Mouse (Mus musculus) limb, embryonic 13.5 days (tissue): ENCODE results near the gene Olfr461. TPM values are rescaled to one million over a fixed set of nuclear protein-coding genes. Genes with fewer than 3 reads are reported as not detected.
"Not testable (repeated sequence)": the region's sequence is repeated elsewhere in the genome, so short reads cannot be mapped to it uniquely, and the experiment has no call there.

ENCODE experiments used
- ATAC-seq: fragments of 200-750 bp; cut with Nextera tagmentation; 2 replicates; pipeline ENCODE4 v1.8.0; 2017; ENCODE audit warnings: low read depth, moderate number of reproducible peaks, moderate TSS enrichment; ENCODE audit not compliant: low FRiP score
- H3K27ac ChIP-seq: fragments of 300-500 bp; sonication (generic); 2 replicates; pipeline ENCODE4 v1.5.1; 2015; ENCODE audit warnings: inconsistent platforms, mild to moderate bottlenecking, moderate library complexity
- H3K27me3 ChIP-seq: fragments of 300-500 bp; sonication (generic); 2 replicates; pipeline ENCODE4 v1.6.1; 2015; ENCODE audit warnings: mild to moderate bottlenecking, inconsistent platforms
- H3K36me3 ChIP-seq: fragments of 300-500 bp; sonication (generic); 2 replicates; pipeline ENCODE4 v1.6.1; 2015; ENCODE audit warnings: inconsistent platforms, mild to moderate bottlenecking, moderate library complexity
- H3K4me1 ChIP-seq: fragments of 300-500 bp; sonication (generic); 2 replicates; pipeline ENCODE4 v1.6.1; 2015; ENCODE audit warnings: inconsistent platforms
- H3K4me2 ChIP-seq: fragments of 300-500 bp; sonication (generic); replicated peaks from 2 replicates; pipeline ENCODE4 v1.6.1; 2015; ENCODE audit warnings: inconsistent platforms, mild to moderate bottlenecking, moderate library complexity
- H3K4me3 ChIP-seq: fragments of 300-500 bp; sonication (generic); 2 replicates; pipeline ENCODE4 v1.5.1; 2015; ENCODE audit warnings: moderate library complexity, mild to moderate bottlenecking, inconsistent platforms
- H3K9ac ChIP-seq: fragments of 300-500 bp; sonication (generic); 2 replicates; pipeline ENCODE4 v1.6.1; 2015; ENCODE audit warnings: mild to moderate bottlenecking, inconsistent platforms
- H3K9me3 ChIP-seq: fragments of 300-500 bp; sonication (generic); 2 replicates; pipeline ENCODE4 v1.6.1; 2016; ENCODE audit warnings: inconsistent platforms
- WGBS: fragments of 180-500 bp; shearing (Covaris S2); methylation state at CpG from one replicate; pipeline ENCODE4 v1.1.7; 2015; 5-methylcytosine and 5-hydroxymethylcytosine counted together
- polyA plus RNA-seq: library from polyadenylated mRNA; unstranded; fragments of >200 nt; fragmentation: Nextera tagmentation; extraction: Ambion mirVana; gene quantifications from 2 replicates; pipeline ENCODE4 v1.2.1, GENCODE M21; 2015

Gene Olfr461
- 0.03 and 0.04 TPM in 2 replicates for polyA plus RNA-seq

DNA sequence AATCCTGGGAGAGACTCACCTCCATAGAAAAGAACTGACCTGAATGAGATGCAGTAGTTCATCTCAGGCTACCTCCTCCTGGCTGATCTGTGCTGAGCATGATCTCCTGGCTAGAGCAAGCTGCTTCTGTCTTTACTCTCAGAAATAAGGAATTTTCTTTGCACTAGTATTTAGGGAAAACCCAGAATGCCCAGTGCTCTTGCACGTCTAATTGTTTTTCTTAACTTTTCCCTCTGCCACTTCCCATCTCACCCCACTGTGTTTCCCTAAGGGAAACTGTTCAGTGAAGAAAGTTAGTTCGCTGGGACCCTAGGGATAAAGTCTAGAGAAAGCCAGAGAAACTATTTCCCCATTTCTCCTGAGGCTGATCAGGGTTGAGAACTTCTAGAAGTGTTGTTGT, at the start of gene Olfr461:
Gene Olfr461, minus strand, starts transcription at position 101 of the 400 bp plus-strand sequence.
- Histone ChIP-seq H3K36me3 (no peaks in the 10 kb centered on the region), H3K9me3 (no peaks in the 10 kb centered on the region), H3K27ac (no peak within 1 kb of the TSS), H3K4me1 (no peaks in the 10 kb centered on the region), H3K4me3 (no peak within 1 kb of the TSS), H3K4me2 (no peak within 1 kb of the TSS), H3K27me3 (no peaks in the 10 kb centered on the region), H3K9ac (no peak within 1 kb of the TSS)
- 90% methylated on average over 2 of the region's 2 CpGs for WGBS
- no peak for ATAC-seq

DNA sequence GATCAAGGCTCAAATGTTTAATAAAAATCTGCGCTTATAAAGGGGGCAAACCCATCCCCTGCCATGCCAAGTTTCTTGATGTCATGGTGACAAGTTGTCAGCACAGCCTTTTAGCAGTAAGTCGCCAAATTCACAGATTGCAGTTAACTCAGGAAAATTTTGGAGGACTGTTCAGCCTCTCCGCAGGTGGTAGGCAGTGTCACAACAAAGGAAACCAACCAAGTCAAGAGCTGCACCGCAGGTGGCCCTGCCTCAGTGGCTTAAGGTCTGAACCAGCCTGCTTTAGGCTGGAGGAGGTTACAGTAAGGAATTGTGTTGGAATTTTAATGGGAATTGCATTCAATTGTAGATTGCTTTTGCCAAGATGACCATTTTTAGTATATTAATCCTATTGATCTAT, 43.7 kb upstream of the Olfr461 start:
- H3K9ac ChIP-seq, H3K9me3 ChIP-seq, H3K36me3 ChIP-seq, H3K27ac ChIP-seq, ATAC-seq, H3K4me2 ChIP-seq, H3K4me1 ChIP-seq, H3K4me3 ChIP-seq, H3K27me3 ChIP-seq: not testable (repeated sequence)
- WGBS = 28% methylated on average over 4 of the region's 4 CpGs

DNA sequence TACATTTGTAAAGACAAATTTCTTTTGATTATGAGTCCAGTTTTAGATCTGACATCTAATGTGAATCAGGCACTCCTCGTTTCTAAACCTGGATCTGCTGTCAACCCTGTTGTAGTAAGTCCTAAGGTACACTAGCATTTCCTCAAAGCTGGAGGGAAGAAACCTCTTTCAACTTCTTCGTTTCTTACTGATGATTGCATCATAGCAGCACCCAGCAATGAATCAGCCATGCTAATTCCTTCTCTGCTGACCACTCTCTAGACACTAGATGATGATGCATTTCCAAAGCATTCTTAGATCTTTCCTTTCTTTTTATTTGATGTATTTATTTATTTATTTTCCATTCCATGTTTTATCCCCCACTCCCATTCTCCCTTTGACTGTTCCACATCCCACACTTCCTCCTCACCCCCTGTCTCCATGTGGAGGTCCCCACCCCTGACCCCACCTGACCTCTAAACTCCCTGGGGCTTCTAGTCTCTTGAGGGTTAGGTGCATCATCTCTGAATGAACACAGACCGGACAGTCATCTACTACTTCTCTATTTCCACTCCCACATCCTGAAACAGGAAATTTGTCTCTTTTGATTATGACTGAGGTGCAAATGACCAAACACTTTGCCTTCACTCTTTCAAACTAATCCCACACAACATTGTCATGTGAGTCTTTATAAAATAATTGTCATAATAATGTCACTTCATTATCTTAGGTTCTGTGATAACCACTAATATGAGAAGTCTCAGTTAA, 40.1 kb upstream of the Olfr461 start:
- Histone ChIP-seq H3K9ac (no peak overlapping the region), H3K27me3 (no peaks in the 10 kb centered on the region), H3K4me3 (no peak overlapping the region), H3K4me2 (no peak overlapping the region), H3K27ac (no peak overlapping the region), H3K36me3 (no peaks in the 10 kb centered on the region), H3K4me1 (no peaks in the 10 kb centered on the region), H3K9me3 (no peaks in the 10 kb centered on the region)
- 65% methylated on average over 3 of the region's 3 CpGs for WGBS
- ATAC-seq = no peak

DNA sequence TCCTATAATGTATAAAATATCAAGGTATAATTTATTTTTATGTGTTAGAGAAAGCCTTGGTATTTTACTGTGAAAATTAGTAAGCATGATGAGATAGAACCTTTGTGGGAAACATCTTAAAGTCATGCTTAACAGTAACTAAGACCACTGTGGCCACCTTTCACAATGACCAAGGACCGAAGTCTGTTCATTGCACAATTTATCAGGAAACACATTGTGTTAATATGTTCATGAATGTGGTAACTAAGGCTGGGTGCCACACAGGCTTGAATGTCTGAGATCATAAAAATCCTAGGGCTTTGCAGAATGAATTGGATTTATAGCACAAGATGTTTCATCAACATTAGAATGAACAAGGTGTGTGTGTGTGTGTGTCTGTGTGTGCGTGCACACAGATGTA, 33.5 kb upstream of the Olfr461 start:
- Histone ChIP-seq H3K27me3 (no peaks in the 10 kb centered on the region), H3K9ac (no peak overlapping the region), H3K4me1 (no peaks in the 10 kb centered on the region), H3K4me2 (no peak overlapping the region), H3K4me3 (no peak overlapping the region), H3K36me3 (no peaks in the 10 kb centered on the region), H3K27ac (no peak overlapping the region), H3K9me3 (no peaks in the 10 kb centered on the region)
- no peak for ATAC-seq
- WGBS = 90% methylated on average over 2 of the region's 2 CpGs

DNA sequence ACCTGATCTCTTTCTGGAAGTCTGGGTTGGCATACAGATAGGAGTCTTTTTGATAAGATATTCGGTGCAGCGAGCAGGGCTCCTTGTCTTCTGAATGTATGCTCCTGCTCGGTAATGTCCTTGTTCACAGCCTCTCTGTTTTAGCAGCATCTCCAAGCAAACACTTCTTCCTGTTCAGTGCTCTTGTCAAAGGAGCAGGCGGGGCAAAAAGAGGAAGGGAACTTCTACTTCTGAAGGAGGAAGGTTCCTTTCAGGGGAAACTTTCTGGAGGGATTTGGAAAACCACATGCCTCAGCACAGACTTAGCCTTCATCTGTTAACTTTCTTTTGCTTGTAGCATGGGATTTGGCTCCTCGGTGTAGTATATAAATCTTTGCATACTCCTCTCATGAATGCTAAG, 30.8 kb upstream of the Olfr461 start, which contains the start of gene Clec5a:
Gene Clec5a, minus strand, starts transcription at position 177 of the 400 bp plus-strand sequence.
- H3K4me3 ChIP-seq = no peak within 1 kb of the TSS
- H3K4me2 ChIP-seq = no peak within 1 kb of the TSS
- no peaks in the 10 kb centered on the region for H3K9me3 ChIP-seq
- no peak within 1 kb of the TSS for H3K27ac ChIP-seq
- no peaks in the 10 kb centered on the region for H3K4me1 ChIP-seq
- H3K27me3 ChIP-seq = no peaks in the 10 kb centered on the region
- no peak for ATAC-seq
- no peak within 1 kb of the TSS for H3K9ac ChIP-seq
- H3K36me3 ChIP-seq = no peaks in the 10 kb centered on the region
- WGBS = 83% methylated on average over 5 of the region's 5 CpGs

DNA sequence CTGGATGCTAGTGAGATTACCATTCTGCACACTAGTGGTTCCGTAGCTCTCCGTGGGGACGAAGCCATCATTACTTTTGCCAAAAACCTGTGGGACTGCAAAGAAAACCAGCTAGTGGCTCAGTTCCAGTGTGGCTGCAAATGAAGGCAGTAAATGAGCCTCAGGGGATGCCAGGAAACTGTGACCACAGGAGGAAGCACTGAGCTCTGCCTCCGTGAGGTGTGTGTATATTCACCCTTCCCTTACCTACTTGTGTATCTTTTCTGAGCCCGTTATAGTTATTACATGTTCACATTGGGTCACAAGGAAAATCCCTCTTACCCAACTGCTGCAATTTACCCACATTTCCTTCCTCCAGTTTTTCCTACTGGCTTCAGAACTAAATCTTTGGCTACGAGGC, 29.5 kb upstream of the Olfr461 start:
- no peak for ATAC-seq
- no peak overlapping the region for H3K4me2 ChIP-seq
- H3K4me1 ChIP-seq = no peaks in the 10 kb centered on the region
- H3K9ac ChIP-seq = no peak overlapping the region
- H3K9me3 ChIP-seq = no peaks in the 10 kb centered on the region
- no peak overlapping the region for H3K27ac ChIP-seq
- 73% methylated on average over 6 of the region's 6 CpGs for WGBS
- no peaks in the 10 kb centered on the region for H3K36me3 ChIP-seq
- no peak overlapping the region for H3K4me3 ChIP-seq
- no peaks in the 10 kb centered on the region for H3K27me3 ChIP-seq

DNA sequence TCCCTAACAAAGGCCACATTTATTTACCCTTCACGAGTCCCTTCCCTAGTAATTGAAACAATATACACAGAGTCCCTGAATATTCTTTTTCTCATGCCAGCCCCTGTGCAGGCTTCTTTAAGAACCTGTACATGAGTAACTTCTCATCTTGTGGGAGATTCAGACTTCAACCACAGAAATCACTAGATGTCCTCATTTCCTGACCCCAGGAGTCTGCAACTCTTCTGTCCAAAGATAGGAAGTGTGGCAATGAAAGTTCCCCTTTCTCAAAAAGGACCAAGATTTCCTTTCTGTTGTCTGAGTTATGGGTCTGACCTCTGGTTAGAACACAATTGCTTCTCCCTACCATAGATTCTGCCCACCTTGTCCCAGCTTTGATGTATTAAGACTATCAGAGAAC, 21.5 kb upstream of the Olfr461 start:
- no peak overlapping the region for H3K9ac ChIP-seq
- no peak for ATAC-seq
- WGBS = 73% methylated on average over 1 of the region's 1 CpGs
- H3K4me2 ChIP-seq = no peak overlapping the region
- H3K9me3 ChIP-seq = no peaks in the 10 kb centered on the region
- H3K4me1 ChIP-seq = no peaks in the 10 kb centered on the region
- H3K36me3 ChIP-seq = no peaks in the 10 kb centered on the region
- no peak overlapping the region for H3K4me3 ChIP-seq
- no peaks in the 10 kb centered on the region for H3K27me3 ChIP-seq
- no peak overlapping the region for H3K27ac ChIP-seq

DNA sequence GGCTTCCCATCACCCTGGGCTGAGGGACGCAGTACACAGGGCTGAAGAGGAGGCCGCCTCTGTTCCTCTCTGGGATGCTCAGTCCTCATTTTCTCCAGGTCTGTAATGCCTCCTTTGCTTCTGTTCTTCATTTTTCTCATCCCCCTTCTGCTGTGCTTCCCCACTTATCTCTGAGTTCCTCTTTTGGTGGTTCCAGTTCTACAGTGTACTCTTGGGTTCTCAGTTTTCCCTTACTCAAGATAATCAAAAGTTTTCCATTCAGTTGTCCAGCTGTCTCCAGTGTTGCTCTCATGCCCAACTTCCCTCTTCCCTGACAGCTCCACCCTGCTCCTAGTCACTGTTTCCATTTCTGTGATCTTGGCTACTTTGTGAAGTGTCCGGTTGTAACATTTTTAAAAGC, 18.8 kb upstream of the Olfr461 start:
- no peak overlapping the region for H3K4me2 ChIP-seq

DNA sequence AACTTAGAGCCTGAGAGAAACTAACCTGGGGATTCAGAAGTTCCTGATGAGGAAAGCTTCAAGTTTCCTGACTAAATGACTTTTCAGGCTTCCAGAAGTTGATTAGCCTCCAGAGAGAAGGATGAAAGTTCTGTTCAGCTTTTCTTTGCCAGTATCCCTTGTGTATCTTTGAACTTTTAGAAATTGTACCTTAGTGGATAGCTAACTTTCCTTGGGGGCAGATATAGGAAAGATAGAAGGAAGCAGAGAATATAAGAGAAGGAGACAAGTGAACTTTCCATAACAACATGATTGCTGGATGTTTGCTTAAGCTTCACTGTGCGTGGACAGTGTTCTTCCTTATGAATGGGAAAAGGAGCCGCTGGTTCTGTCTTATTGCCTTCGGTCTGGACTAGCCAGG, 14.3 kb upstream of the Olfr461 start, which contains the start of gene Olfr460:
Gene Olfr460, plus strand, starts transcription at position 301 of the 400 bp plus-strand sequence.
- no peak for ATAC-seq
- H3K27me3 ChIP-seq = no peaks in the 10 kb centered on the region
- H3K27ac ChIP-seq = no peak within 1 kb of the TSS
- no peak within 1 kb of the TSS for H3K4me3 ChIP-seq
- H3K9ac ChIP-seq = no peak within 1 kb of the TSS
- H3K9me3 ChIP-seq = no peaks in the 10 kb centered on the region
- no peaks in the 10 kb centered on the region for H3K36me3 ChIP-seq
- WGBS = 91% methylated on average over 3 of the region's 3 CpGs
- no peaks in the 10 kb centered on the region for H3K4me1 ChIP-seq
- H3K4me2 ChIP-seq = no peak within 1 kb of the TSS

More for the DNA sequence above, 18.8 kb upstream of the Olfr461 start:
- H3K9me3 ChIP-seq = no peaks in the 10 kb centered on the region
- ATAC-seq = no peak
- H3K4me3 ChIP-seq = no peak overlapping the region
- no peaks in the 10 kb centered on the region for H3K4me1 ChIP-seq
- no peak overlapping the region for H3K27ac ChIP-seq
- 60% methylated on average over 3 of the region's 3 CpGs for WGBS
- no peaks in the 10 kb centered on the region for H3K27me3 ChIP-seq
- no peak overlapping the region for H3K9ac ChIP-seq
- H3K36me3 ChIP-seq = no peaks in the 10 kb centered on the region

DNA sequence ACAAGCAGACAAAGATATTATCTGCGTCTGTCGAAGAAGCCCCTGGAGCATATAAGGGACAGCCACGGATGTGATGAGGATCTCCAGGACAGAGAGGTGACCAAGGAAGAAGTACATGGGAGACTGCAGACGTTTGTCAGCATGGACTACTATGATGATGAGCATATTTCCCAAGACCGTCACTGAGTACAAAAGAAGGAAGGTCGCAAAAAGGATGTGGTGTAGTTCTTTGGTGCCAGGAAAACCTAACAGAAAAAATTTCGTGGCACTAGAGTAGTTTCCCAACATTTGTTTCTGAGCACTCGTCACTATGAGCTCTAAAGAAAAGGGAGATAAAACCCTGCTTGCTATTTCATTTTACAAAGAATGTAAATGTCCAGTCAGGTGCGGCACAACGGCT, 10.2 kb downstream of the Olfr461 start:
- H3K4me2 ChIP-seq = no peak overlapping the region
- no peak overlapping the region for H3K9ac ChIP-seq
- H3K36me3 ChIP-seq = no peaks in the 10 kb centered on the region
- no peak overlapping the region for H3K27ac ChIP-seq
- WGBS = 84% methylated on average over 10 of the region's 10 CpGs
- H3K4me3 ChIP-seq = no peak overlapping the region
- H3K27me3 ChIP-seq = no peaks in the 10 kb centered on the region
- ATAC-seq = no peak
- no peaks in the 10 kb centered on the region for H3K4me1 ChIP-seq
- no peaks in the 10 kb centered on the region for H3K9me3 ChIP-seq

DNA sequence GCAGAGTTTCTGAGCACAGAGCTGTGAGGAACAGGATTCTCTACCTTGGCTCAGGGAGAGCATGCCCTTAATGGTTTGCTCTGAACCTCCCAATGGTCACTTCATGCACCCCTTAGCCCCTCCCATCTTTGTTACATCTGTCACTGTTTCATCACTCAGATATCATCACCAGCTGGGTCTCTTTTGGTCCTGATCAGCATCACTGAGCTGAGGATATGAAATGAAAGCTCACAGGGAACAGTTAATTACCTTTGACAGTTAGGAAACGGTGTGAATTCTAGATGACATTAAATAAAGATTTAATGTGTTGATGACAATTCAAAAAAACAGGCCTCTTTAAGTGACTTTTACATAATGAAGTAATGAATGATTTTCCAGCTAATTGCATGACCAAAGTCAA, 35.4 kb downstream of the Olfr461 start, which contains the start of gene Prss37:
Gene Prss37, minus strand, starts transcription at position 101 of the 400 bp plus-strand sequence.
- no peak for ATAC-seq
- Histone ChIP-seq H3K4me3 (no peak within 1 kb of the TSS), H3K4me1 (no peaks in the 10 kb centered on the region), H3K9ac (no peak within 1 kb of the TSS), H3K27ac (no peak within 1 kb of the TSS), H3K9me3 (no peaks in the 10 kb centered on the region), H3K27me3 (no peaks in the 10 kb centered on the region), H3K4me2 (no peak within 1 kb of the TSS), H3K36me3 (no peaks in the 10 kb centered on the region)
- WGBS = 79% methylated on average over 1 of the region's 1 CpGs

DNA sequence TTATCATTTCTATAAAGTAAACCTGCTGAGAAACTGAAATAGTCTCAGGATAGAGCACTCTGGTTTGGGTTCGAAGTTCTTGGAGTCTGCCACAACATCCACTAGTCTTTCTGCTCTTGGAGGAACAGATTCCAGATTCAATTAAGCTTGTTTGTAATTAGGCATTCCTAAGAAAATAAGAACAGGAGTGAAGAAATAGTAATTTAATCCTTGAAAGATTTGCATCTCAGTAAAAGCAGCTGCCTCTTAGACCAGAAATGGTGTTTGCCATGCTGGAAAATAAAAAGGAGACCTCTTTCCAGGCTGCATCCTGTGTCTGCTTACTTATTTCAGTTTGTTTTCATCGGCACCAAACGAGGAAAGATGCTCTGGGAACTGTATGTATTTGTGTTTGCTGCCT, 61.6 kb downstream of the Olfr461 start, which contains the start of gene Tas2r108:
Gene Tas2r108, plus strand, starts transcription at position 301 of the 400 bp plus-strand sequence.
- WGBS = 87% methylated on average over 3 of the region's 3 CpGs

More for the DNA sequence above, 61.6 kb downstream of the Olfr461 start, which contains the start of gene Tas2r108:
- Histone ChIP-seq H3K9me3 (no peaks in the 10 kb centered on the region), H3K36me3 (no peaks in the 10 kb centered on the region), H3K9ac (no peak within 1 kb of the TSS), H3K4me3 (no peak within 1 kb of the TSS), H3K27ac (no peak within 1 kb of the TSS), H3K4me2 (no peak within 1 kb of the TSS), H3K27me3 (no peaks in the 10 kb centered on the region), H3K4me1 (no peaks in the 10 kb centered on the region)
- ATAC-seq = no peak
